Mouse (Mus musculus) hindbrain, embryonic 10.5 days (tissue): Measurements from ENCODE around the gene Abcg1. TPM values are rescaled to one million over a fixed set of nuclear protein-coding genes. Genes with fewer than 3 reads are reported as not detected.

Experiments used
- DNase-seq: peaks from one replicate; pipeline ENCODE4 v3.0.0-alpha.2; 2017; ENCODE audit warnings: low spot score
- H3K27ac ChIP-seq: fragments of 300-500 bp; sonication (generic); 2 replicates; pipeline ENCODE4 v1.5.1; 2016; ENCODE audit warnings: mild to moderate bottlenecking, moderate library complexity
- H3K27me3 ChIP-seq: fragments of 300-500 bp; sonication (generic); 2 replicates; pipeline ENCODE4 v1.6.1; 2016; ENCODE audit warnings: mild to moderate bottlenecking; ENCODE audit not compliant: poor library complexity, insufficient read depth, severe bottlenecking
- H3K36me3 ChIP-seq: fragments of 300-500 bp; sonication (generic); 2 replicates; pipeline ENCODE4 v1.6.1; 2016; ENCODE audit warnings: mild to moderate bottlenecking, moderate library complexity
- H3K4me1 ChIP-seq: fragments of 300-500 bp; sonication (generic); replicated peaks from 2 replicates; pipeline ENCODE4 v1.6.1; 2016; ENCODE audit warnings: mild to moderate bottlenecking
- H3K4me3 ChIP-seq: fragments of 300-500 bp; sonication (generic); 2 replicates; pipeline ENCODE4 v1.5.1; 2016; ENCODE audit warnings: mild to moderate bottlenecking, moderate library complexity
- H3K9me3 ChIP-seq: fragments of 300-500 bp; sonication (generic); 2 replicates; pipeline ENCODE4 v1.6.1; 2016; ENCODE audit warnings: mild to moderate bottlenecking, moderate library complexity
- WGBS: fragments of 180-500 bp; shearing (Covaris S2); methylation state at CpG from one replicate; pipeline ENCODE4 v1.1.7; 2016; 5-methylcytosine and 5-hydroxymethylcytosine counted together
- polyA plus RNA-seq: library from polyadenylated mRNA; unstranded; fragments of >200 nt; fragmentation: Nextera tagmentation; extraction: Ambion mirVana; gene quantifications from 2 replicates; pipeline ENCODE4 v1.2.1, GENCODE M21; 2016

Gene Abcg1
- polyA plus RNA-seq, 1 experiment from 2014 or later: 9.7 TPM

DNA sequence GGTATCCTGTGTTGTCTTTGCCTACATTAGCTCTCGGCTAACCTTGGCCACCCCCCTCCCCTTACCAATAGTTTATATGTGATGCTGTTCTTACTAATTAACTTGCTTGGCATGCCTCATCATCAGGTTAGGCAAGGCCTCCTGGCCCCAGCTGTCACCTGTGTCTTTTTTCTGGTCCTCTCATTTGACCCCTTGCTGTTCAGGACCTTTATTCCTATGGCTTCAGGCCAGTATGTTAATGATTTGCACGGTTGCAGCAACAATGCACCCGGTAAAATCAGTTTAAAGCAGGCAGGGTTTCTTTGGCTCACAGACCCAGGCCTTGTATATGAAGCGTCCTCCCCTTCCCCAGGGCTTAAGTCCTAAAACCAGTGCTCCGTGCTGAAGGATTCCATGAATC, 95.0 kb downstream of the Abcg1 start:
- Histone ChIP-seq H3K27me3 (no peaks in the 10 kb centered on the region), H3K4me1 (peaks cover 7% of the 10 kb centered on the region), H3K4me3 (no peak overlapping the region), H3K36me3 (no peaks in the 10 kb centered on the region), H3K9me3 (0 out of 2 replicates have a peak, but pooled peaks cover 6% of the 10 kb centered on the region), H3K27ac (no peak overlapping the region)
- DNase-seq: no peak
- 60% methylated on average over 5 of the region's 5 CpGs for WGBS

GRCm38 (mm10) chr17:31152966-31153499, 95.6 kb downstream of the Abcg1 start:
- no peak for DNase-seq
- H3K27ac ChIP-seq: no peak overlapping the region
- H3K36me3 ChIP-seq: no peaks in the 10 kb centered on the region
- no peak overlapping the region for H3K4me3 ChIP-seq
- H3K4me1 ChIP-seq: peaks cover 7% of the 10 kb centered on the region
- WGBS: 91% methylated on average over 9 of the region's 9 CpGs
- H3K27me3 ChIP-seq: no peaks in the 10 kb centered on the region
- 0 out of 2 replicates have a peak, but pooled peaks cover 6% of the 10 kb centered on the region for H3K9me3 ChIP-seq

DNA sequence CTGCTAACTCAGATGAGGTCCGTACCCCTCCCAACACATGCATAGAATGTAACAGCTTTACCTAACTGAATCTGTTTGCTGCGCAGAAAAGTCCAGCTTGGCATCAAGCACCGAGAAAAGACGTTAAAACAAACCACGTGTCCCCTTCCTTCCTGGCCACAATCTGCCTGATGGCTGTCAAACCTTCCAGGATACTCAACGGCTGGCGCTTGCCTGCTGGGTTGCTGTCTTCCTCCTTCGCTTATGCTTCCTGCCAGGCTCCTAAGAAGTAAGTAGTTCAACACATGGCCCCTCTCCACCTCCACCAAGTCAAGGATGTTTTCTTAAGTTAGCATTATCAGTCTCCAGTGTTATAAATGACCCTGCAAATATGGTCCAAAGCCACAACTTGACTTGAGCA, 96.3 kb downstream of the Abcg1 start:
- Histone ChIP-seq H3K9me3 (0 out of 2 replicates have a peak, but pooled peaks cover 6% of the 10 kb centered on the region), H3K27me3 (no peaks in the 10 kb centered on the region), H3K4me3 (no peak overlapping the region), H3K27ac (no peak overlapping the region), H3K36me3 (no peaks in the 10 kb centered on the region), H3K4me1 (peaks cover 7% of the 10 kb centered on the region)
- WGBS: 82% methylated on average over 8 of the region's 8 CpGs
- DNase-seq: no peak

- Histone ChIP-seq H3K4me1 (0 out of 2 replicates have a peak, but pooled peaks cover 2% of the 10 kb centered on the region), H3K4me3 (no peak overlapping the region), H3K36me3 (no peaks in the 10 kb centered on the region), H3K27ac (no peak overlapping the region), H3K27me3 (no peaks in the 10 kb centered on the region), H3K9me3 (no peaks in the 10 kb centered on the region)
- 77% methylated on average over 6 of the region's 6 CpGs for WGBS
- DNase-seq: no peak
Observed at GRCm38 (mm10) chr17:31157921-31158320, 100.4 kb downstream of the Abcg1 start.

GRCm38 (mm10) chr17:31160291-31160690, 102.8 kb downstream of the Abcg1 start:
- DNase-seq: no peak
- H3K36me3 ChIP-seq: no peaks in the 10 kb centered on the region
- H3K9me3 ChIP-seq: no peaks in the 10 kb centered on the region
- no peak overlapping the region for H3K4me3 ChIP-seq
- H3K4me1 ChIP-seq: 0 out of 2 replicates have a peak, but pooled peaks cover 2% of the 10 kb centered on the region
- no peaks in the 10 kb centered on the region for H3K27me3 ChIP-seq
- 71% methylated on average over 4 of the region's 4 CpGs for WGBS
- H3K27ac ChIP-seq: no peak overlapping the region

DNA sequence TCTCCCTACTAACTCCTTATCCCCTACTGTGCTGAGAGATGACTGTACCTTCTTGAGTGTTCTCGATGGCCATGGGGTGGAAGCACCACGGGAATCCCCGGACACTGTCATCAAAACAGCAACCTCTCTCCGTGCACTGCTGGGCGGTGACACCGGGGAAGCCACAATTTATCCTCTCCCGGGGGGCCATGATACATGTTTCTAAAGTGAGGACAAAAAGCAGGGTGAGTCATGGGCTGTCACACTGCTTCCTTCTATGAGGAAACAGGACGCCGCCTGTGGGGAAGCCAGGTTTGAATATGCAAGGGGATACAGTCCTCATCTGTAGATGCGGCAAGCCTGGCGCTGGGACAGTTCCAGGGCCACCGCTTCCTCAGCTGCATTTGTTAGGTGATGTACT, 105.1 kb downstream of the Abcg1 start:
- H3K27ac ChIP-seq: no peak overlapping the region
- 0 out of 2 replicates have a peak, but pooled peaks cover 2% of the 10 kb centered on the region for H3K4me1 ChIP-seq
- no peaks in the 10 kb centered on the region for H3K27me3 ChIP-seq
- H3K9me3 ChIP-seq: no peaks in the 10 kb centered on the region
- 88% methylated on average over 12 of the region's 12 CpGs for WGBS
- H3K36me3 ChIP-seq: no peaks in the 10 kb centered on the region
- DNase-seq: no peak
- no peak overlapping the region for H3K4me3 ChIP-seq

- Histone ChIP-seq H3K9me3 (no peaks in the 10 kb centered on the region), H3K36me3 (no peaks in the 10 kb centered on the region), H3K4me3 (no peak overlapping the region), H3K27me3 (no peaks in the 10 kb centered on the region), H3K4me1 (0 out of 2 replicates have a peak, but pooled peaks cover 2% of the 10 kb centered on the region), H3K27ac (no peak overlapping the region)
- DNase-seq: no peak
- WGBS: 80% methylated on average over 2 of the region's 2 CpGs
Observed at GRCm38 (mm10) chr17:31163821-31164220, 106.3 kb downstream of the Abcg1 start.

DNA sequence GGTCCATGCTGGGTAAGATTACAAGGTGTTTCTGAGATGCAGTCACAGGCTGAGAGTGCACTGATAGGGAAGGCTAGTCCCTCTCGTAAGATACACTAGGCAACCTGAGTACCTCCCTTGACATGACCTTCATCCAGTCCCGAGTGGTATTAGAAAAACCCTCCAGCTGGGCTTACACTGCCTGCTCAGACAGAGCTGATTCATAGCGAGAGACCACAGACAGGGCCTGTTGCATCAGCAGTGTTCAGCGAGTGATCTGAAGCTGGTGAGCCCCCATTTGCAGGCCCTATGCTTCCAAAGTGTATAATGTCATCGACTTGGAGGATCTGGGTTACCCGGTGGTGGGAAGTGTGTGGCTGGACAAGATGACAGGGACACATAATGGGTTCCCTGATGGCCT, 107.7 kb downstream of the Abcg1 start, which contains the start of gene Tff1:
Tff1 (minus strand) TSS at position 151 of the 400 bp plus-strand sequence.
- DNase-seq: no peak
- WGBS: 91% methylated on average over 6 of the region's 6 CpGs
- H3K4me1 ChIP-seq: 0 out of 2 replicates have a peak, but pooled peaks cover under 1% of the 10 kb centered on the region
- no peaks in the 10 kb centered on the region for H3K36me3 ChIP-seq
- H3K4me3 ChIP-seq: no peak within 1 kb of the TSS
- H3K27me3 ChIP-seq: no peaks in the 10 kb centered on the region
- H3K27ac ChIP-seq: no peak within 1 kb of the TSS
- no peaks in the 10 kb centered on the region for H3K9me3 ChIP-seq

Other genes with a start within 250 kb of the Abcg1 start
- 0.05 and 0.09 TPM in 2 replicates for gene Glp1r, start 155.9 kb upstream of the Abcg1 start, polyA plus RNA-seq
- gene Umodl1, start 103.0 kb upstream of the Abcg1 start, polyA plus RNA-seq: 0.08 and 0.20 TPM in 2 replicates
- gene Tff3, start 72.0 kb downstream of the Abcg1 start, polyA plus RNA-seq: 1.1 TPM in 1 of 2 replicates, not detected in the other
- not detected in 2 replicates for gene Tff2, start 86.6 kb downstream of the Abcg1 start, polyA plus RNA-seq
- gene Tff1, start 107.6 kb downstream of the Abcg1 start, polyA plus RNA-seq: not detected in 2 replicates
- gene Tmprss3, start 141.3 kb downstream of the Abcg1 start, polyA plus RNA-seq: 0.06 TPM in 1 of 2 replicates, not detected in the other
- gene Ubash3a, start 150.2 kb downstream of the Abcg1 start, polyA plus RNA-seq: 0.14 and 0.61 TPM in 2 replicates
- 4.1 and 7.7 TPM in 2 replicates for gene Rsph1, start 219.7 kb downstream of the Abcg1 start, polyA plus RNA-seq
- 9.0 and 17.3 TPM in 2 replicates for gene Slc37a1, start 229.1 kb downstream of the Abcg1 start, polyA plus RNA-seq